Mouse (Mus musculus) brown adipose tissue, adult 24 weeks (tissue): ENCODE results near the gene Cldn34c2. TPM values are rescaled to one million over a fixed set of nuclear protein-coding genes. Genes with fewer than 3 reads are reported as not detected.
"Not testable (repeated sequence)": the region's sequence is repeated elsewhere in the genome, so short reads cannot be mapped to it uniquely, and the experiment has no call there.

Experiments used
- H3K27ac ChIP-seq: fragments of 200-500 bp; replicated peaks from 2 replicates; pipeline ENCODE4 v1.5.1; 2012; ENCODE audit warnings: low read depth, mild to moderate bottlenecking, low read length
- H3K4me1 ChIP-seq: fragments of 200-500 bp; 2 replicates; pipeline ENCODE4 v1.6.1; 2012; ENCODE audit warnings: low read length, mixed read lengths; ENCODE audit not compliant: control insufficient read depth, insufficient read depth, insufficient read length
- H3K4me3 ChIP-seq: fragments of 200-500 bp; 2 replicates; pipeline ENCODE4 v1.5.1; 2012; ENCODE audit warnings: low read depth, mild to moderate bottlenecking, low read length, moderate library complexity; ENCODE audit not compliant: insufficient read depth
- polyA plus RNA-seq: library from polyadenylated mRNA; stranded (reverse); fragments of >200 nt; gene quantifications from 2 replicates; pipeline ENCODE4 v1.2.4, GENCODE M21; 2012; ENCODE audit not compliant: missing spikeins, insufficient read depth, insufficient read length

The Cldn34c2 gene
- polyA plus RNA-seq = not detected in 2 replicates

DNA sequence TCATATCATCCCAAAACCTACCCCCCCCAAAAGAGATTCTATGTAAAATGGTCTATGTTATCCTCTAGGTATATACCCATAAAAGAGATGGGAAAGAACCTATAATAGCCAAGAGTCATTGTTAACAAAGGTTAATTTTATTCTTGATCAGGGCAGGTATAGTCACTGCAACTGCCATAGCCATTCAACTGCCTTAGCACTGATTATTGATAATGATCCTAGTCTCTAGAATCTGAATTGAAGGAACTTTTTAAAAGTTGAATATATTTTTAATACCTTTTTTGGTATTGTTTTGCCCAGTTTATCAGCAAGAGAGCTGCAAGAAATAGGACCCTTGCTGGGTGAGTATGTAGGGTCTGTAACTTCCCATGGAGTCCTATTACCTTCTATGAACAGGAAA is at the start of gene Cldn34c2:
Gene Cldn34c2 (plus strand): TSS at position 301 of the 400 bp plus-strand sequence.
- not testable (repeated sequence) for H3K4me3 ChIP-seq, H3K27ac ChIP-seq, H3K4me1 ChIP-seq

DNA sequence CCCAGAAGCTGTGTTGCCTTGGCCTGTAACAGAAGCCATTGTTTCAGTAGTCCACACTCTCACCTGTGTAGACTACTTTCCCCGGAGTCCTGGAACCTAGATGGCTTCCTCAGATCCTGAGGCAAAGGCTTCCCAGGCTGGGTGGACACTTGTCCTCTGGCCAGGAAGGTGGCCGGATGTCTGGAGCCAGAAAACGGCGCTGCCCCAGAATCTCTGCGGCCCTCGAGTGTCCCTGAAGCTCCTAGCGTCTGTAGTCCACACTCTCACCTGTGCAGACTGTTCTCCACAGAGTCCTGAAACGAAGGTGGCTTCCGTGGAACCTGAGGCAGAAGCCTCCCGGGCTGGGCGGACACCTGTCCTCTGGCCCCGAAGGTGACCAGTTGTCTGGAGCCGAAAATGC is 30.1 kb upstream of the Cldn34c2 start:
- not testable (repeated sequence) for H3K4me3 ChIP-seq, H3K27ac ChIP-seq, H3K4me1 ChIP-seq

DNA sequence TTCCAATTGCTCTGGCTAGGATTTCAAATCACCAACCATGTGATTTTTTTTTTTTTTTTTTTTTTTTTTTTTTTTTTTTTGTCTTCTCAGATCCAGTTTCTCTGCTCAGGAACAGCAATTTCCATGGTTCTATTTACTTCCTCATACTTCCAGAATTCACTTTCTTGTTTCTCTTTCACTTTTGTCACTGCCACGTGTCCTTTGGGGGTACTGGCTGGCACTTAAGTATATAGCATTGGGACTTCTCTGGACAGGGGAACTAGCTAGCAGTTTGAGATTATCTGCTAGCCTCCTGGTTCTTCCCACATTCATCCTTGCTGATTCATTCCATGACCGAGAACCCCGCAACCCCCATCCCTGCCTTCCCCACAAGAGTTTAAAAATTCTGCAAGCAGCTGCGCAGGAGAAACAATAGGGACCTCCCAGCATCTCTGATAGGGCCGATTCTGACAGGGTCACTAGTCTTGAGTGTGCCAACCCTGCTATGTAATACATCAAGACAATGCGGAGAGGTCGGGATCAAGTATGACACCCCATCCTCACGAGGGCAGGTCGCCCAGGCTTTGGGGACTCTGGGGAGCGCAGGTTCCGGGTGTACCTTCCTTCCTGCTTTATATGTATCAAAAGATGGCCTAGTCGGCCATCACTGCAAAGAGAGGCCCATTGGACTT is 30.8 kb downstream of the Cldn34c2 start:
- H3K4me3 ChIP-seq, H3K27ac ChIP-seq, H3K4me1 ChIP-seq: not testable (repeated sequence)

Other genes starting within 250 kb of the Cldn34c2 start
- gene Gm17467, start 123.1 kb downstream of the Cldn34c2 start, polyA plus RNA-seq = not detected in 2 replicates
- not detected in 2 replicates for gene Cldn34c3, start 212.0 kb downstream of the Cldn34c2 start, polyA plus RNA-seq